8 mouse cellular contexts compared by ENCODE assay signal in genomic region chr11:88715299-88715698, GRCm38 (mm10). TPM values are rescaled to one million over a fixed set of nuclear protein-coding genes. Genes with fewer than 3 reads are reported as not detected.
DNase-seq lines count a peak whose midpoint lies in the region; ATAC-seq and TF ChIP-seq lines count a peak whose summit lies in the region.

No protein-coding gene starts in this region.

- H3K4me2 ChIP-seq in kidney, embryonic 16.5 days (replicated peaks; ENCODE audit: low read depth, low read length) = peak overlapping the region; percentile 91
- peak overlapping the region; percentile 90 for H3K4me2 ChIP-seq in embryonic facial prominence, embryonic 15.5 days (replicated peaks)
- H3K4me2 ChIP-seq in intestine, embryonic 16.5 days (ENCODE audit: low read depth, low read length) = peak overlapping the region; percentile 94
- H3K4me2 ChIP-seq in neural tube, embryonic 12.5 days (replicated peaks) = peak overlapping the region; percentile 86

- TF ChIP-seq POLR2A in cerebellum, adult 2 months (IDR thresholded peaks at IDR 0.05; ENCODE audit: borderline replicate concordance, insufficient read depth, low read length) = no peak

- 20% methylated on average over 7 of the region's 7 CpGs for WGBS in kidney, embryonic 16.5 days
- 41% methylated on average over 7 of the region's 7 CpGs for WGBS in embryonic facial prominence, embryonic 15.5 days
- 35% methylated on average over 7 of the region's 7 CpGs for WGBS in intestine, embryonic 16.5 days
- WGBS in neural tube, embryonic 12.5 days = 18% methylated on average over 7 of the region's 7 CpGs
- 55% methylated on average over 7 of the region's 7 CpGs for WGBS in cerebellum, adult 2 months

- no peaks in the 10 kb centered on the region for H3K9me3 ChIP-seq in kidney, embryonic 16.5 days (ENCODE audit: low read length)
- no peaks in the 10 kb centered on the region for H3K9me3 ChIP-seq in embryonic facial prominence, embryonic 15.5 days (replicated peaks)
- no peaks in the 10 kb centered on the region for H3K9me3 ChIP-seq in intestine, embryonic 16.5 days (ENCODE audit: control insufficient read depth, low read length)
- H3K9me3 ChIP-seq in neural tube, embryonic 12.5 days = no peaks in the 10 kb centered on the region

- ATAC-seq in kidney, embryonic 16.5 days (ENCODE audit: low FRiP score, low TSS enrichment) = no peak
- ATAC-seq in embryonic facial prominence, embryonic 15.5 days (ENCODE audit: insufficient number of reproducible peaks, low FRiP score, low TSS enrichment, low read depth) = no peak
- ATAC-seq in intestine, embryonic 16.5 days = no peak
- ATAC-seq in neural tube, embryonic 12.5 days (ENCODE audit: low FRiP score, low read depth) = no peak

- H3K27ac ChIP-seq in kidney, embryonic 16.5 days (ENCODE audit: low read length) = peak overlapping the region; percentile 7; the same call in 1 of the 2 replicates
- no peak overlapping the region for H3K27ac ChIP-seq in embryonic facial prominence, embryonic 15.5 days (replicated peaks)
- no peak overlapping the region for H3K27ac ChIP-seq in intestine, embryonic 16.5 days (ENCODE audit: low read length)
- no peak overlapping the region for H3K27ac ChIP-seq in neural tube, embryonic 12.5 days
- no peak overlapping the region for H3K27ac ChIP-seq in cerebellum, adult 2 months (ENCODE audit: insufficient read depth, low read length)

- no peak for DNase-seq in kidney, postnatal 4 days
- no peak for DNase-seq in cerebellum, adult 2 months
- DNase-seq in frontal cortex, postnatal 25 days (ENCODE audit: low spot score in 2 of 2) = no peak
- DNase-seq in left cerebral cortex, postnatal 14 days (ENCODE audit: low spot score in 2 of 2) = no peak

- no peaks in the 10 kb centered on the region for H3K27me3 ChIP-seq in kidney, embryonic 16.5 days (ENCODE audit: insufficient read depth, low read length)
- no peaks in the 10 kb centered on the region for H3K27me3 ChIP-seq in embryonic facial prominence, embryonic 15.5 days
- no peaks in the 10 kb centered on the region for H3K27me3 ChIP-seq in intestine, embryonic 16.5 days (replicated peaks; ENCODE audit: control insufficient read depth, insufficient read depth, low read length)
- no peaks in the 10 kb centered on the region for H3K27me3 ChIP-seq in neural tube, embryonic 12.5 days (replicated peaks)
- H3K27me3 ChIP-seq in cerebellum, adult 2 months (ENCODE audit: control insufficient read depth, insufficient read depth, low read length) = no peaks in the 10 kb centered on the region

- TF ChIP-seq CTCF in cerebellum, adult 2 months (IDR thresholded peaks at IDR 0.05; ENCODE audit: borderline replicate concordance, insufficient read depth, low read depth, low read length) = no peak

- H3K36me3 ChIP-seq in kidney, embryonic 16.5 days (ENCODE audit: insufficient read depth, low read length) = peaks cover 14% of the 10 kb centered on the region
- peaks cover 17% of the 10 kb centered on the region for H3K36me3 ChIP-seq in embryonic facial prominence, embryonic 15.5 days
- H3K36me3 ChIP-seq in intestine, embryonic 16.5 days (ENCODE audit: control insufficient read depth, insufficient read depth, low read length) = no peaks in the 10 kb centered on the region
- peaks cover 20% of the 10 kb centered on the region for H3K36me3 ChIP-seq in neural tube, embryonic 12.5 days

- H3K4me1 ChIP-seq in kidney, embryonic 16.5 days (ENCODE audit: insufficient read depth, low read length) = peaks cover 45% of the 10 kb centered on the region
- H3K4me1 ChIP-seq in embryonic facial prominence, embryonic 15.5 days = peaks cover 27% of the 10 kb centered on the region
- peaks cover 15% of the 10 kb centered on the region for H3K4me1 ChIP-seq in intestine, embryonic 16.5 days (ENCODE audit: control insufficient read depth, insufficient read depth, low read length)
- peaks cover 51% of the 10 kb centered on the region for H3K4me1 ChIP-seq in neural tube, embryonic 12.5 days
- H3K4me1 ChIP-seq in cerebellum, adult 2 months (ENCODE audit: control insufficient read depth, insufficient read depth, low read length) = peaks cover 4% of the 10 kb centered on the region

- intact Hi-C loops in left cerebral cortex, postnatal 14 days (cut with DNase I) = loop anchor here (5.0 to 10.0 kb wide), 2 partner anchors 130 to 163 kb away; no protein-coding TSS in a partner anchor

- H3K4me3 ChIP-seq in kidney, embryonic 16.5 days (ENCODE audit: low read length) = peak overlapping the region; percentile 90
- H3K4me3 ChIP-seq in embryonic facial prominence, embryonic 15.5 days (replicated peaks) = peak overlapping the region; percentile 94
- peak overlapping the region; percentile 90; the same call in 1 of the 2 replicates for H3K4me3 ChIP-seq in intestine, embryonic 16.5 days (ENCODE audit: low read length)
- H3K4me3 ChIP-seq in neural tube, embryonic 12.5 days = peak overlapping the region; percentile 98
- no peak overlapping the region for H3K4me3 ChIP-seq in cerebellum, adult 2 months (replicated peaks; ENCODE audit: insufficient read depth, low read depth, low read length)

- H3K9ac ChIP-seq in kidney, embryonic 16.5 days (replicated peaks; ENCODE audit: low read length) = peak overlapping the region; percentile 99
- H3K9ac ChIP-seq in embryonic facial prominence, embryonic 15.5 days = no peak overlapping the region
- H3K9ac ChIP-seq in intestine, embryonic 16.5 days (ENCODE audit: low read depth, low read length) = no peak overlapping the region
- peak overlapping the region; percentile 98 for H3K9ac ChIP-seq in neural tube, embryonic 12.5 days

RNA-seq across cellular contexts. Expression of gene Msi2, which starts 3.0 kb away (rescaled TPM):
- 24.3 and 30.0 TPM in 2 replicates for polyA plus RNA-seq in kidney, embryonic 16.5 days (2015; fragmentation: Nextera tagmentation; extraction: Ambion mirVana)
- 18.3 and 19.7 TPM in 2 replicates for polyA plus RNA-seq in embryonic facial prominence, embryonic 15.5 days (2015; fragmentation: Nextera tagmentation; extraction: Ambion mirVana)
- polyA plus RNA-seq in intestine, embryonic 16.5 days (2015; fragmentation: Nextera tagmentation; extraction: Ambion mirVana) = 8.7 and 10.0 TPM in 2 replicates
- 27.9 and 37.7 TPM in 2 replicates for polyA plus RNA-seq in neural tube, embryonic 12.5 days (2016; fragmentation: Nextera tagmentation; extraction: Ambion mirVana)
- 87.3 and 87.5 TPM in 2 replicates for polyA plus RNA-seq in cerebellum, adult 2 months (2012; rRNA removed)
- 100 to 1,000 TPM in 1 of 2 experiments, 10 to 100 TPM in 1; 97.8 to 103 TPM for total RNA-seq in left cerebral cortex, postnatal 14 days (2021)

Comparison
In these comparisons a context has a peak if more than half of its experiments do, and no peak if none do; other contexts are left out.
1. H3K9ac ChIP-seq: peak in kidney, embryonic 16.5 days (single experiment) and neural tube, embryonic 12.5 days (single experiment); none in embryonic facial prominence, embryonic 15.5 days (single experiment) and intestine, embryonic 16.5 days (single experiment).
2. Peak in every context shown above with its lines, with median percentiles within 50 percentile points of each other: H3K4me2 ChIP-seq.